Mouse (Mus musculus) ES-Bruce4 (cell line): ENCODE measurements around the gene Tmem50b. TPM values are rescaled to one million over a fixed set of nuclear protein-coding genes. Genes with fewer than 3 reads are reported as not detected.

ENCODE experiments used
- H3K27ac ChIP-seq: 2 replicates; pipeline ENCODE4 v1.5.1; 2012; ENCODE audit warnings: low read length, inconsistent platforms; ENCODE audit not compliant: insufficient read depth
- H3K27me3 ChIP-seq: 2 replicates; pipeline ENCODE4 v1.6.1; 2012; ENCODE audit warnings: mild to moderate bottlenecking, low read length, inconsistent platforms; ENCODE audit not compliant: control insufficient read depth, poor library complexity, insufficient read depth, severe bottlenecking
- H3K36me3 ChIP-seq: 2 replicates; pipeline ENCODE4 v1.6.1; 2012; ENCODE audit warnings: inconsistent platforms, mild to moderate bottlenecking, low read length, moderate library complexity; ENCODE audit not compliant: control insufficient read depth, poor library complexity, insufficient read depth, severe bottlenecking
- H3K4me1 ChIP-seq: one replicate; pipeline ENCODE4 v1.8.1; 2011; ENCODE audit warnings: low read length; ENCODE audit not compliant: control insufficient read depth, insufficient read depth
- H3K4me3 ChIP-seq: 2 replicates; pipeline ENCODE4 v1.5.1; 2011; ENCODE audit warnings: low read depth, mild to moderate bottlenecking, low read length
- H3K9ac ChIP-seq: 2 replicates; pipeline ENCODE4 v1.6.1; 2012; ENCODE audit warnings: low read depth, mild to moderate bottlenecking, inconsistent platforms; ENCODE audit not compliant: poor library complexity, severe bottlenecking
- H3K9me3 ChIP-seq: replicated peaks from 2 replicates; pipeline ENCODE4 v1.6.1; 2012; ENCODE audit warnings: mild to moderate bottlenecking, low read length, inconsistent platforms; ENCODE audit not compliant: control insufficient read depth, poor library complexity, insufficient read depth, severe bottlenecking
- CTCF ChIP-seq: IDR thresholded peaks from one replicate; pipeline ENCODE4 v1.8.1; 2011; ENCODE audit warnings: low read depth, low read length
- EP300 ChIP-seq: IDR thresholded peaks from 2 replicates; pipeline ENCODE4 v1.6.1; 2011; ENCODE audit warnings: low read depth, low read length; ENCODE audit not compliant: insufficient read depth
- POLR2A ChIP-seq: IDR thresholded peaks from one replicate; pipeline ENCODE4 v1.8.1; 2011; ENCODE audit warnings: low read length; ENCODE audit not compliant: insufficient read depth
- polyA plus RNA-seq: library from polyadenylated mRNA; stranded (reverse); fragments of >200 nt; gene quantifications from 2 replicates; pipeline ENCODE4 v1.2.4, GENCODE M21; 2011; ENCODE audit warnings: low read depth; ENCODE audit not compliant: missing spikeins, insufficient read depth, insufficient read length

Gene Tmem50b
- polyA plus RNA-seq, 1 experiment, result 30.9 TPM

DNA sequence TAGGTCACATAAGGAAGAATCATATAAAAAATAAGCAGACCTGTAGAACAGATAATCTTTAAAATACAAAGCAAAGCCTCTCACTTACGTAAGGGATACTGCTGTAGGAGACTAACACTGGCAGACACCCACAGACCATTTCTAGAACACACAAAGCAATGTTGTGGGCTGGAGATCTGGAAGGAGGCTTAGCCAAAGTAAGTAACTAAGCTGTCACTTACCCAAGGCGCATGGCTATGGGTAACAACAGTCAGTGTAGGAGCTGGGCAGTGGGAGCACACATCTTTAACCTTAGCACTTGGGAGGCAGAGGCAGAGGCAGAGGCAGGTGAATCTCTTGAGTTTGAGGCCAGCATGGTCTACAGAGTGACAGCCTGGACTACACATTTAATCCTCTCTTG lies 42.0 kb upstream of the Tmem50b start:
- Histone ChIP-seq H3K9ac (no peak overlapping the region), H3K27me3 (no peaks in the 10 kb centered on the region), H3K9me3 (no peaks in the 10 kb centered on the region), H3K4me3 (no peak overlapping the region), H3K36me3 (peaks cover 81% of the 10 kb centered on the region), H3K4me1 (no peaks in the 10 kb centered on the region), H3K27ac (no peak overlapping the region)
- no peak for TF ChIP-seq CTCF
- TF ChIP-seq EP300, result no peak
- no peak for TF ChIP-seq POLR2A

DNA sequence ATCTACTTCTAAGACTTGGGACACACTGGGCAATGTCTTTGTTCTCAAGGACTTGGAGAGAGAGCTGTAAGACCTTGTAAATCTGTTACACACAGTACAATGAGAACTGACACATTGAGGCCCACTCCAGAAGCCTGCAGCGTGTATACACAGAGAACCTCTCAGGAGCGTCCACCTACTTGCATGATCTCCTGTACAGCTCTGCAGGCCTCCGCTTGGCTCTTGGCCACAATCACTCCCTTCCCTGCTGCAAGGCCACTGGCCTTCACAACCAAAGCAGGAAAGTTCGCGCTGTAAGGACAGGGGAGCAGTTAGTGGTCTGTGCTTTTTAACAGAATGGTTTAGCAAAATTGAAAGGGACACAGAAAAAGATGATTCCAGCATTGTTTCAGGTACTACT lies 41.6 kb upstream of the Tmem50b start:
- TF ChIP-seq EP300 (no peak), POLR2A (no peak), CTCF (no peak)
- no peak overlapping the region for H3K9ac ChIP-seq
- peaks cover 81% of the 10 kb centered on the region for H3K36me3 ChIP-seq

DNA sequence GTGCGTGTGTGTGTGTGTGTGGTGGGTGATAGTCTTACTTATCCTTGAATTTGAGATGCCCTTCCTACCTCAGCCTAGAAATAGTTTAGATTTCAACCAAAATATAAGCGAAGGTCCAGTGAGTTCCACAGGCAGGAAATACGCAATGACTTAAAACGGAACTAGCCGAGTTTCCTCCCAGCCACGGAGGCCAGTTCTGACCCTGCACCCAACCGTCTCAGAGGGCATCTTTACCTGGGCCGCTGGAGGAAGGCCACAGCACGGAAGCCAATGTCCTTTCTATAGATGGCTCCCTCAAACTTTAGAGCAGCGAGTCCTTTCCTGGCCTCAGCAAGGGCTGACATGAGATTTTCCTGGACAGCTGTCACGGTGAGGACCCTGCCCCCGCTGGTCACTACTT lies 36.0 kb upstream of the Tmem50b start:
- H3K27me3 ChIP-seq, result no peaks in the 10 kb centered on the region
- no peak overlapping the region for H3K4me3 ChIP-seq
- TF ChIP-seq CTCF (no peak), EP300 (no peak), POLR2A (no peak)
- H3K9me3 ChIP-seq, result no peaks in the 10 kb centered on the region
- no peak overlapping the region for H3K9ac ChIP-seq
- H3K36me3 ChIP-seq, result peaks cover 79% of the 10 kb centered on the region
- H3K27ac ChIP-seq, result no peak overlapping the region
- no peaks in the 10 kb centered on the region for H3K4me1 ChIP-seq

More for the DNA sequence above, 41.6 kb upstream of the Tmem50b start:
- H3K27ac ChIP-seq, result no peak overlapping the region
- H3K9me3 ChIP-seq, result no peaks in the 10 kb centered on the region
- no peaks in the 10 kb centered on the region for H3K27me3 ChIP-seq
- H3K4me1 ChIP-seq, result no peaks in the 10 kb centered on the region
- no peak overlapping the region for H3K4me3 ChIP-seq

DNA sequence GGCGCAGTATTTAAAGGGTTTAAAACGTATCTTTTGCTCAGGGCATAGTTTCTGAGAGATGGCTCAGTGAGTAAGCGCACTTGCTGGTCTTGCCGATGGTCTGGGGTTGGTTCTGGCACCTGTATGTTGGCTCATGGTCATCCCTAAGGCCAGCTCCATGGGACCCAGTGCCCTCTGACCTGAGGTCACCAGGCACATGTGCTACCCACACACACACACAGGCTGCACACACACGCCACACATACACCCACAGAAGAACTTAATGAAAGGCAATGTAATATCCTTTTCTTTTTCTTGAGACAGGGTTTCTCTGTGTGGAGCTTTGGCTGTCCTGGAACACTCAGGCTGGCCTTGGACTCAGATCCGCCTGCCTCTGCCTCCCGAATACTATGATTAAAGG lies 35.3 kb upstream of the Tmem50b start:
- no peak overlapping the region for H3K9ac ChIP-seq
- TF ChIP-seq EP300 (no peak), POLR2A (no peak), CTCF (no peak)
- H3K4me1 ChIP-seq, result no peaks in the 10 kb centered on the region
- no peak overlapping the region for H3K27ac ChIP-seq
- no peaks in the 10 kb centered on the region for H3K9me3 ChIP-seq
- no peak overlapping the region for H3K4me3 ChIP-seq
- H3K27me3 ChIP-seq, result no peaks in the 10 kb centered on the region
- H3K36me3 ChIP-seq, result peaks cover 79% of the 10 kb centered on the region

DNA sequence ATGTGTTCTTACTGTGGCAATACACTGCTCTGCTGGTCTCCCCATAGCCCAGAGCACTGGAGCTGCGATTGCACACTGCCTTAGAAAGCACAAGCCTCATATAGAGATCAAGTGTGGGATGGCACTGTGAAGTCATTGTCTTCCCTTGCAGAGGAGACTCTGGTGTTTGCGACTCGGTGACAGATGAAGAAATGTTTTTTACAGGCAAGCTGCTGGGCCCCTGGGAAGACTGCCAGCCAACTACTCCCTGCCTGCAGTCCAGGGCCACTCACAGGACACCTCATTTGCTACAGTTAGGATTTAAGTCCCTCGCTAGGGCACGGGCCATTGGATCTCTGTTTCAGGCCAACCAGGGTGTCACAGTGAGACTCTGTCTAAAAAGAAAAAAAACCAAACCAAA lies 34.8 kb upstream of the Tmem50b start:
- no peaks in the 10 kb centered on the region for H3K9me3 ChIP-seq
- peaks cover 78% of the 10 kb centered on the region for H3K36me3 ChIP-seq

DNA sequence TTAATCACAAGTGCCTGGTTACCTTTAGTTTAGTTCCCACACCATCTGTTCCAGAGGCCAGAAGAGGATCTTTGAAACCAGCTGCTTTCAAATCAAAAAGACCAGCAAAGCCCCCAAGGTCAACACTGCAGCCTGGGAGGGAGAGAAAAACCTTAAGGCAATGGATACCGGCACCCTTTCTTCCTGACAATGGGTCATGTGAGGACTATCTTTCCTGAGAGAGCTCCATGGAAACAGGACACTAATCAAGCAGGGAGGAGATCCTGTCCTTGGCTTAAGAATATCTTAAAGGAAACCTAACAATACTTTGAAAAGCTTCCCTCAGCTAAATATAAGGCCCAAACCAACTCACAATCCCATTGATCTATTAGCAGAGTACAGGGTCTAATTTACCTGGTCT lies 33.0 kb upstream of the Tmem50b start:
- Histone ChIP-seq H3K9ac (no peak overlapping the region), H3K9me3 (no peaks in the 10 kb centered on the region), H3K27me3 (no peaks in the 10 kb centered on the region), H3K4me3 (no peak overlapping the region), H3K36me3 (peaks cover 75% of the 10 kb centered on the region), H3K27ac (0 out of 2 replicates have a peak overlapping the region, but pooled peaks have one; percentile 27), H3K4me1 (no peaks in the 10 kb centered on the region)
- no peak for TF ChIP-seq CTCF
- TF ChIP-seq POLR2A, result no peak
- no peak for TF ChIP-seq EP300

More for the DNA sequence above, 34.8 kb upstream of the Tmem50b start:
- H3K9ac ChIP-seq, result no peak overlapping the region
- no peak overlapping the region for H3K4me3 ChIP-seq
- no peak for TF ChIP-seq CTCF
- TF ChIP-seq POLR2A, result no peak
- no peak for TF ChIP-seq EP300
- H3K27ac ChIP-seq, result no peak overlapping the region
- H3K27me3 ChIP-seq, result no peaks in the 10 kb centered on the region
- no peaks in the 10 kb centered on the region for H3K4me1 ChIP-seq
